Mouse (Mus musculus): ENCODE data around the gene Rptor. TPM values are rescaled to one million over a fixed set of nuclear protein-coding genes. Genes with fewer than 3 reads are reported as not detected.

The Rptor gene
- polyA plus RNA-seq, 1 experiment from 2014 or later, result 12.2 TPM

DNA sequence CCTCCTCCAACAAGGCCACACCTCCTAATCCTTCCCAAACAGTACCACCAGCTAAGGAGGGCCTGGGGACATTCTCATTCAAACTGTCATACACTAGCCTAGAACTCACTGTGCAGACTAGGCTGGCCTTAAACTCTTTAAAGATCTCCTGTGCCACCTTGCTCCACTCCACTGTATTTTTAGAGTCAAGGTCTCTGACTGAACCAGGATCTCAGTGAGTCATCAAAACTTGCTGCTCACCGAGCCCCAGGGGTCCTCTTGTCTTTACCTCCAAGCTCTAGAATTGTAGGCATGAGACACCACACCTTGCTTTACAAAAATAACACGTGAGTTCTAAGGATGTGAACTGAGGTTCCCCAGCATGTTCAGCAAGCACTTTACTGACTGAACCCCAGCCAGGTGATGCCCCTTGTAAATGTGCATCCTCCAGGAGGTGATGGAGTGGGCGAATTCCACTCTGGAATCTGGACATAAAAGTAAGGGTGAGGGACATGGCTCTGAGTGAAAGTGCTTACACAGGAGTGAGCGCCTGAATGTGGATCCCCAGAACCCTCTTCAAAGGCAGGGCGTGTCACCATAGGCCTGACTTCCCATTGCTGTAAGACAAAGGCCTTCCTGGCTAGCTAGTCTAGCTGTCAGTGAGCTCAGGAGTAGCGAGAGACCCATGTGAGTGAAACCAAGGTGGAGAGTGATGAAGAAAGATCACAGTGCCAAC, 89.6 kb downstream of the Rptor start:
- 86% methylated on average over 6 of the region's 6 CpGs for WGBS
- no peak overlapping the region for H3K27ac ChIP-seq (replicated peaks)
- H3K4me1 ChIP-seq, result peaks cover 22% of the 10 kb centered on the region
- H3K9me3 ChIP-seq (replicated peaks), result no peaks in the 10 kb centered on the region
- no peaks in the 10 kb centered on the region for H3K36me3 ChIP-seq
- H3K27me3 ChIP-seq, result no peaks in the 10 kb centered on the region
- no peak overlapping the region for H3K4me3 ChIP-seq (replicated peaks)
- H3K9ac ChIP-seq, result no peak overlapping the region
- no peak for ATAC-seq (ENCODE audit: insufficient number of reproducible peaks, low FRiP score, low TSS enrichment, low read depth)
- no peak overlapping the region for H3K4me2 ChIP-seq (replicated peaks)

DNA sequence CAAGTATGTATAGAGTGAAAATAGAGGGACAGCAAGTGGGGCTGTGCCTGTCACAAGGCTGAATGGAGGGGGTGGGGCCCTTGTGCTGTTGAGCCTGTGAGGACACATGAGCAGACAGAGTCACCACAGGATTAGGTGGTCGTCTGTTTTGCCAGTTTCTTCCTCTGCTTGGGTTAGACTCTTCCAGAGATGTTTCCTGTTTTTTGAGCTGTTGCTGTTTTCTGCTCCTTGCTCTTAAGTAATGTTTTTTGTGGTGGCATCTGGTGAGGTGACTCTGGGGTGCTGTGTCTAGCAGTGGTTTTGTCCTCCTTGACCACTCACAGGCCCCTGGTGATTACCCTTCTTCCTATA, 90.2 kb downstream of the Rptor start:
- Histone ChIP-seq H3K4me1 (peaks cover 22% of the 10 kb centered on the region), H3K9ac (no peak overlapping the region), H3K4me2 (replicated peaks) (no peak overlapping the region), H3K4me3 (replicated peaks) (no peak overlapping the region), H3K27ac (replicated peaks) (no peak overlapping the region), H3K9me3 (replicated peaks) (no peaks in the 10 kb centered on the region), H3K27me3 (no peaks in the 10 kb centered on the region), H3K36me3 (no peaks in the 10 kb centered on the region)
- 52% methylated on average over 1 of the region's 1 CpGs for WGBS
- ATAC-seq (ENCODE audit: insufficient number of reproducible peaks, low FRiP score, low TSS enrichment, low read depth), result no peak

DNA sequence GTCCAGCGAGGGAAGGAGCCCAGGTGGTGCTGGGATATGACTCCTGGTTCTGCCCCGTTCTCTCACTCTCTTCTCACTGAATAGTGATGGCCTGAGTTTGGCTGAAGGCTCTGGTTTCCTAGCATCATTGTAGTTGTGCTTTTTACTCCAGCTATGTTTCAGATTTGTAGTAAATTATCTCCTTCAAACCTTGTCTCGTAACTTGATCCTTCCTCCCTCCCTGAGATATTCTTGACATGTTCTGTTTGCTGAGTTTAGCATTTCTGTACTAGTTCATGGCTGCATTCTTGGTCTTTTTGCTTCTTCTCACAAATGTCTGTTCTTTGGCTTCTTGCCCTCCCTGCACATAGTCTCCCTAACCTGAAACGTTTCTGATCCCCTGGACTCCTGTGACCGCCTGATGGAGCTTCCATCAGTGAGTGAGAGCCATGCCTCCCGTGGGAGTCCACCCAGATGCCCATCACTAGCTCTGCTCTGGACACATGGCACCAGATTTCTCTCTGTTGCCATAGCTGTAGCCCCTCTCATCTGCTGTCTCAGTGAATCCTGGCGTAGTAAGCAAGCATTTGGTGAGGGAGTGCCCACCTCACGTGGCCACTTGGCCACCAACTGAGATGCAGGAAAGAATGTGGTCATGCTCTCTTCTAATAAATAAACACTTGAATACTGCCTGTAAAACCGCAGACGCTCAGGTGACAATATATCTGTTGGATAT, 91.6 kb downstream of the Rptor start:
- no peak overlapping the region for H3K27ac ChIP-seq (replicated peaks)
- no peak for ATAC-seq (ENCODE audit: insufficient number of reproducible peaks, low FRiP score, low TSS enrichment, low read depth)
- no peak overlapping the region for H3K4me3 ChIP-seq (replicated peaks)
- 60% methylated on average over 10 of the region's 10 CpGs for WGBS
- no peaks in the 10 kb centered on the region for H3K36me3 ChIP-seq
- H3K27me3 ChIP-seq, result no peaks in the 10 kb centered on the region
- no peak overlapping the region for H3K9ac ChIP-seq
- H3K4me1 ChIP-seq, result peaks cover 22% of the 10 kb centered on the region
- no peaks in the 10 kb centered on the region for H3K9me3 ChIP-seq (replicated peaks)
- H3K4me2 ChIP-seq (replicated peaks), result no peak overlapping the region

DNA sequence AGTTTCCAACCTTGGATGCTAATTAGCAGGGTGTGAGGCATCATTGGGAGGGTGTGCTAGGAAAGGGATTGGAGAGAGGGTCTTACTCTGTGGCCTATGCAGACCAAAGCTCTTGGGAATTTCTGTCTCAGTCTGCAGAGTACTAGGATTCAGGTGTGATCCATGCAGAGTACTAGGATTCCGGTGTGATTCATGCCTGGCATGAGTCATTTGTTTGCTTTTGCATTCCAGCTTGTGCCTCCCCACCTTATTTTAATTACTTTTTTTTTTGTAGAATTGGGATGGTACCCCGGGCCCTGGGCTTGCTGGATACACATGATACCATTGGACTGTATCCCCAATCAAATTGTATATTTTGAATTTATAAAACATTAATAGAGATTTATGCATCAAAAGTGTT, 93.7 kb downstream of the Rptor start:
- no peak overlapping the region for H3K27ac ChIP-seq (replicated peaks)
- 58% methylated on average over 2 of the region's 2 CpGs for WGBS
- H3K9me3 ChIP-seq (replicated peaks), result no peaks in the 10 kb centered on the region
- H3K9ac ChIP-seq, result no peak overlapping the region
- ATAC-seq (ENCODE audit: insufficient number of reproducible peaks, low FRiP score, low TSS enrichment, low read depth), result no peak
- no peaks in the 10 kb centered on the region for H3K36me3 ChIP-seq
- H3K4me2 ChIP-seq (replicated peaks), result no peak overlapping the region
- H3K4me3 ChIP-seq (replicated peaks), result no peak overlapping the region
- peaks cover 19% of the 10 kb centered on the region for H3K4me1 ChIP-seq
- H3K27me3 ChIP-seq, result no peaks in the 10 kb centered on the region

DNA sequence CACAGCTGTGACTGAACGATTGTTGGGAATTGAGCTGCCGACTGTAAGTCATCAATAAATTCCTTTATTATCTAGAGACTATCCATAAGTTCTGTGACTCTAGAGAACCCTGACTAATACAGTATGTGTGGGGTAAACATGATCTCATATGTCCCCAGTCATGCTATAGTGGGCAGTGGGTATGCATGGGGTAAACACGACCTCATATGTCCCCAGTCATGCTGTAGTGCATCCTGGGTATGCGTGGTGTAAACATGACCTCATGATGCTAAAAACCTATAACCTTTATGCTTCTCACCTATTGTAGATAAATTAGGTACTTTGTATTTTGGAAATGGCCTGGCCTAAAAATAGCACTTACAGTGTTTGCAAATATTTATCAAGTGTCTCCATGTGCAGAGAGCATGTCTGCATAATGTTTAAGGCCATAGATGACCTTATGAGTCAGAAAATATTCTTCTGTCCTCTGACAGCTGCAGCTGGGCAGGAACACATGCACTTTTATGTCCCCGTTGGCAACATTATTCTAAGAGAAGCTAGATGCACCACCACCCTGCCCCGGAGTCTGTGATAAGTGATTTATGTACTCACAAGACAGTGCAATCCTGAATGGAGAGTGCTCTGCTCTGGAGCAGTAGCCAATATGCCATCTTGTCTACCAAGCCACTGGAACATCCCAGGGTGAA, 102.8 kb downstream of the Rptor start:
- 88% methylated on average over 4 of the region's 6 CpGs for WGBS
- Histone ChIP-seq H3K4me3 (replicated peaks) (no peak overlapping the region), H3K4me2 (replicated peaks) (no peak overlapping the region), H3K9ac (no peak overlapping the region), H3K9me3 (replicated peaks) (no peaks in the 10 kb centered on the region), H3K27me3 (no peaks in the 10 kb centered on the region), H3K36me3 (no peaks in the 10 kb centered on the region), H3K27ac (replicated peaks) (no peak overlapping the region), H3K4me1 (peaks cover 26% of the 10 kb centered on the region; the same call in 1 of the 2 replicates)
- no peak for ATAC-seq (ENCODE audit: insufficient number of reproducible peaks, low FRiP score, low TSS enrichment, low read depth)

DNA sequence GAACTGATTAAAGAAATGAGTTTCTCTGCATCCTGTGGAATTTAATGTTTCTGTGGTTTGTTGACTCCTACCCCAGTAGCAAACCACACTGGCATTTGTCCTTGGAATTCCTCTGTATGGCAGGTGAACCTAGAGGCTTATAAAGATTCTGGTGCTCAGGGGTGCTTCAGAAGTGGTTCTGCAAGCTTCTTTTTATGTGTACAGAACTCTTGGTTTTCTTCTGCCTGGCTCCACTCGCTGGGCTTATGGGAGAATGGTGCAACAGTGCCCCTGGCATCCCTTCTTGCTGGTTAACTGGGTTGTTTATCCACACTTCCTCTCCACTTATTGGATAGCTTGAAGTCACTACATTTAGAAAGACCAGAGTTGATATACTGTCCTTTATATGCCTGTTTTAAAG, 104.6 kb downstream of the Rptor start:
- H3K9me3 ChIP-seq (replicated peaks), result no peaks in the 10 kb centered on the region
- peaks cover 26% of the 10 kb centered on the region; the same call in 1 of the 2 replicates for H3K4me1 ChIP-seq
- H3K4me3 ChIP-seq (replicated peaks), result no peak overlapping the region
- ATAC-seq (ENCODE audit: insufficient number of reproducible peaks, low FRiP score, low TSS enrichment, low read depth), result no peak
- no peak overlapping the region for H3K27ac ChIP-seq (replicated peaks)
- no peaks in the 10 kb centered on the region for H3K36me3 ChIP-seq
- WGBS, result 59% methylated on average over 1 of the region's 1 CpGs
- no peak overlapping the region for H3K4me2 ChIP-seq (replicated peaks)
- H3K27me3 ChIP-seq, result no peaks in the 10 kb centered on the region
- no peak overlapping the region for H3K9ac ChIP-seq

DNA sequence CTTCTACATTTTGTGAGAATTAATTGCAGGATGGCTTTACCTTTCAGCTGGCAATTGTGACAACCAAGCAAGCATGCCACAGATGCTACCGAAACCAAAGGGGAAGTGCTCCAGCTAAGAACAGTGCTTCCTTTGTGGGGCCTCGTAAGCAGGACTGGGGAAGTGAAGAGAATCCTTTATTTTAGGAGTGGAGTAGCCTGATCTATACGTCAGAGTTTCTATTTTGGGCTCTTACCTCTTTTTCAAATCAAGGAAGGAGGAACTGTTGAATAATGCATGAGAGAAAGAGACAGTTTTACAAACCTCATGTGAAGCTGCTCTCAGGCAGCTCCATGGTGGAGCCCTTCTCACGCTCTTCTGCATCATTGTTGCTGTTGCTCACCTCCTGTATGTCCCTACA, 106.5 kb downstream of the Rptor start:
- H3K4me3 ChIP-seq (replicated peaks), result no peak overlapping the region
- H3K4me1 ChIP-seq, result peaks cover 26% of the 10 kb centered on the region; the same call in 1 of the 2 replicates
- WGBS, result 48% methylated on average over 4 of the region's 4 CpGs
- H3K36me3 ChIP-seq, result no peaks in the 10 kb centered on the region
- H3K27me3 ChIP-seq, result no peaks in the 10 kb centered on the region
- no peak overlapping the region for H3K27ac ChIP-seq (replicated peaks)
- no peaks in the 10 kb centered on the region for H3K9me3 ChIP-seq (replicated peaks)
- H3K9ac ChIP-seq, result no peak overlapping the region
- H3K4me2 ChIP-seq (replicated peaks), result no peak overlapping the region
- ATAC-seq (ENCODE audit: insufficient number of reproducible peaks, low FRiP score, low TSS enrichment, low read depth), result no peak

DNA sequence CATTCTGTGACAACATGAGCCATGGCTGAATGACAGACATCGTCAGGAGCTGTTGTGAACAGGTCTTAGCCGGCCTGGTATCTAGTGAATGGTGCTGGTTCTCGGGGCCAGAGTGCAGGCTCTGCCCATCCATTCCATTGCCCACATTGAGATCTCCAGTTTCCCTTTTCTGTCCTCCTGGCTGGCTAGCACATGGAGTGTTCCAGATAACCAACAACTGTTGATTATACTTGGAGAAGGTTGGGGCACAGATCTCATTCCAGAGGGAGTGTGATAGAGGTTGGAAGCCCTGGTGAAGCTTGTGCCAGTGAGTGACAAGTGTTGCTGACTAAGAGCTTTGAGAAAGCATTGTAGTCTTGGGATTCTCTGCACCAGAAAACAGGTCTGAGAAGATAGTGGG, 107.6 kb downstream of the Rptor start:
- H3K9me3 ChIP-seq (replicated peaks), result no peaks in the 10 kb centered on the region
- 86% methylated on average over 3 of the region's 3 CpGs for WGBS
- H3K9ac ChIP-seq, result no peak overlapping the region
- no peak overlapping the region for H3K4me2 ChIP-seq (replicated peaks)
- H3K4me1 ChIP-seq, result peaks cover 26% of the 10 kb centered on the region; the same call in 1 of the 2 replicates
- no peaks in the 10 kb centered on the region for H3K27me3 ChIP-seq
- H3K36me3 ChIP-seq, result no peaks in the 10 kb centered on the region
- H3K27ac ChIP-seq (replicated peaks), result no peak overlapping the region
- ATAC-seq (ENCODE audit: insufficient number of reproducible peaks, low FRiP score, low TSS enrichment, low read depth), result no peak
- no peak overlapping the region for H3K4me3 ChIP-seq (replicated peaks)

DNA sequence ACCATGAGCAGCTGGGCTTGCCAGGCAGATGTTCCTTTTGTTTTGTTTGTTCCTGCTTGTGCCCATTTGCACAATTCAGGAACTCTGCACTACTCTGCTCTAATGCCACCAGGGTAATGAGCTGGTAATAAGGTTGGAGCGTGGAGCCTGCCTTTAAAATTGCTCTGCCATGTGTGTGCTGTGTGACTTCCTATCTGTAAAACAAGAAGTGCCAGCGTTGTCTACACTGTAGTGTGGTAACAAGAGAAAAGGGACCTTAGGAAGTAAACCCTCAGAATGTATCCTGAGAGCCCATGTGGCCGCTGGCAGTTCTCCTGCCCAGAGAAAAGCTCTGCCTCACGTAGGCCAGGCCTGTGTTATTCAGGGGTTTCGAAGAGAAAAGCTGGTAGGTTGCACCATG, 108.1 kb downstream of the Rptor start:
- Histone ChIP-seq H3K9me3 (replicated peaks) (no peaks in the 10 kb centered on the region), H3K4me1 (peaks cover 26% of the 10 kb centered on the region; the same call in 1 of the 2 replicates), H3K4me2 (replicated peaks) (no peak overlapping the region), H3K27me3 (no peaks in the 10 kb centered on the region), H3K9ac (no peak overlapping the region), H3K4me3 (replicated peaks) (no peak overlapping the region), H3K36me3 (no peaks in the 10 kb centered on the region), H3K27ac (replicated peaks) (no peak overlapping the region)
- WGBS, result 79% methylated on average over 5 of the region's 5 CpGs
- no peak for ATAC-seq (ENCODE audit: insufficient number of reproducible peaks, low FRiP score, low TSS enrichment, low read depth)

DNA sequence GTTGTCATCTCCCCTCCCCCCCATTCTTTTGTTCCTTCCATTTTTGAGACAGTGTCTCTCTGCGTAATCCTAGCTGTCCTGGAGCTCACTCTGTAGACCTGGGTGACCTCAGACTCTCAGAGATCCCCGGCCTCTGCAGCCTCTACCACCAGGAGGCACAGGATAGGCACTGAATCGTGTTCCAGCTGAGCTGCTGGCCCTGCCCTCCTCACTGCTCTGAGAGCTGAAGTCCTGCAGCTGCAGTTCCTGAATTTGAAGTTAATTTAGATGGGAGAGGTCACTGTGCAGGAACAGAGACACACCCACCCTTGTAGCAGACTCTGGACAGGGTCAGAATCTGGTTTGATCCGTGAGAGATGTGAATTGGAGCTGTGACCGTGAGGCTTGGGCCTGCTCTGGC, 112.7 kb downstream of the Rptor start:
- ATAC-seq (ENCODE audit: insufficient number of reproducible peaks, low FRiP score, low TSS enrichment, low read depth), result no peak
- Histone ChIP-seq H3K27ac (replicated peaks) (no peak overlapping the region), H3K27me3 (no peaks in the 10 kb centered on the region), H3K4me1 (peaks cover 1% of the 10 kb centered on the region; the same call in 1 of the 2 replicates), H3K4me2 (replicated peaks) (no peak overlapping the region), H3K9me3 (replicated peaks) (no peaks in the 10 kb centered on the region), H3K9ac (no peak overlapping the region), H3K36me3 (no peaks in the 10 kb centered on the region), H3K4me3 (replicated peaks) (no peak overlapping the region)
- WGBS, result 61% methylated on average over 5 of the region's 5 CpGs

DNA sequence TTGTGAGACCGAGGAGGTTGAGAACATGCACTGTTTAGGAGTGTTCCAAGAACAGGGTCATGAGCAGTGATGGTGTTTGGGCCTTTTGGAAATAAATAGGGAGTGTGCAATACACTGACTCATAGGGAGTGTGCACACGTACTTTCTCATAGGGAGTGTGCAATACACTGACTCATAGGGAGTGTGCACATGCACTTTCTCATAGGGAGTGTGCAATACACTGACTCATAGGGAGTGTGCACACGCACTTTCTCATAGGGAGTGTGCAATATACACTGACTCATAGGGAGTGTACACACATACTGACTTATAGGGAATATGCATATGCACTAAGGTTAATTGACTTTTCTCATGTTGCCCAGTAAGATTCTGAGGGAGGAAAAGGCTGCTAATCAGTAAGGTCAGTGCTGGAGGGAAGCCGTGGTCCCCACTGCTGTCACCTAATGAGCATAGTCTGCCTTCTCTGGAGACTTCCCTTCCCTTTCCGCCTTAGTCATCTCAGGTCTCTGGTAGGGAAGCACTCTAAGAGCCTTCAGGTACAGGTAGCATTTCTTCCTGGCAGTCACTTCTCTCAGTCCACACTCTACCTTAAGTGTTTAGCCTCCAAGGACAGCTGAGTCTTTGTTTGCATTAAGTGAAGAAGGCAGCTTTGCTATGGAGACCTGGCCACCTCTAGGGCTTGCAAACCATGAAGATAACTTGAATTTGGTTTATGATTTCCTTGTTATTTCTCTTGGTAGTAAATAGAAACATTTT, 113.3 kb downstream of the Rptor start:
- peaks cover 3% of the 10 kb centered on the region; the same call in 1 of the 2 replicates for H3K4me1 ChIP-seq
- ATAC-seq (ENCODE audit: insufficient number of reproducible peaks, low FRiP score, low TSS enrichment, low read depth), result no peak

More for the DNA sequence above, 113.3 kb downstream of the Rptor start:
- 90% methylated on average over 5 of the region's 5 CpGs for WGBS
- Histone ChIP-seq H3K27ac (replicated peaks) (no peak overlapping the region), H3K27me3 (no peaks in the 10 kb centered on the region), H3K9ac (no peak overlapping the region), H3K4me2 (replicated peaks) (no peak overlapping the region), H3K9me3 (replicated peaks) (no peaks in the 10 kb centered on the region), H3K36me3 (no peaks in the 10 kb centered on the region), H3K4me3 (replicated peaks) (no peak overlapping the region)

All from embryonic facial prominence, embryonic 15.5 days (tissue).